Mouse (Mus musculus) embryonic facial prominence, embryonic 14.5 days (tissue): ENCODE measurements around the gene Tmem230. TPM values are rescaled to one million over a fixed set of nuclear protein-coding genes. Genes with fewer than 3 reads are reported as not detected.
A peak's percentile ranks its signal among the peaks of the same experiment; 100 is the strongest.

Source experiments
- ATAC-seq: fragments of 200-750 bp; cut with Nextera tagmentation; 2 replicates; pipeline ENCODE4 v1.8.0; 2017; ENCODE audit warnings: low read depth, moderate number of reproducible peaks, moderate TSS enrichment
- DNase-seq: peaks from one replicate; pipeline ENCODE4 v3.0.0-alpha.2; 2015; ENCODE audit warnings: low spot score
- H3K27ac ChIP-seq: fragments of 300-500 bp; sonication (generic); replicated peaks from 2 replicates; pipeline ENCODE4 v1.5.1; 2014; ENCODE audit warnings: low read depth, mild to moderate bottlenecking, low read length, moderate library complexity
- H3K27me3 ChIP-seq: fragments of 300-500 bp; sonication (generic); replicated peaks from 2 replicates; pipeline ENCODE4 v1.6.1; 2014; ENCODE audit warnings: low read length; ENCODE audit not compliant: control insufficient read depth, insufficient read depth
- H3K36me3 ChIP-seq: fragments of 300-500 bp; sonication (generic); 2 replicates; pipeline ENCODE4 v1.6.1; 2014; ENCODE audit warnings: low read length, mixed read lengths; ENCODE audit not compliant: control insufficient read depth, insufficient read depth
- H3K4me1 ChIP-seq: fragments of 300-500 bp; sonication (generic); 2 replicates; pipeline ENCODE4 v1.6.1; 2014; ENCODE audit warnings: antibody characterized with exemption, low read length; ENCODE audit not compliant: control insufficient read depth, insufficient read depth
- H3K4me2 ChIP-seq: fragments of 300-500 bp; sonication (generic); 2 replicates; pipeline ENCODE4 v1.6.1; 2014; ENCODE audit warnings: low read depth, mild to moderate bottlenecking, low read length, moderate library complexity, mixed read lengths
- H3K4me3 ChIP-seq: fragments of 300-500 bp; sonication (generic); 2 replicates; pipeline ENCODE4 v1.5.1; 2014; ENCODE audit warnings: low read depth, mild to moderate bottlenecking, low read length
- H3K9ac ChIP-seq: fragments of 300-500 bp; sonication (generic); 2 replicates; pipeline ENCODE4 v1.6.1; 2014; ENCODE audit warnings: low read depth, mild to moderate bottlenecking, low read length, moderate library complexity, mixed read lengths
- H3K9me3 ChIP-seq: fragments of 300-500 bp; sonication (generic); 2 replicates; pipeline ENCODE4 v1.6.1; 2016; ENCODE audit warnings: low read length; ENCODE audit not compliant: control insufficient read depth
- WGBS: fragments of 180-500 bp; shearing (Covaris S2); extraction: QIAGEN DNeasy Blood & Tissue Kit; methylation state at CpG from one replicate; pipeline ENCODE4 v1.1.7; 2014; 5-methylcytosine and 5-hydroxymethylcytosine counted together
- polyA plus RNA-seq: library from polyadenylated mRNA; unstranded; fragments of >200 nt; fragmentation: Nextera tagmentation; extraction: Ambion mirVana; gene quantifications from 2 replicates; pipeline ENCODE4 v1.2.1, GENCODE M21; 2014

Gene Tmem230
- polyA plus RNA-seq, 1 experiment from 2014 or later = 50.9 TPM

- Histone ChIP-seq H3K9me3 (no peaks in the 10 kb centered on the region), H3K4me2 (no peak overlapping the region), H3K4me3 (no peak overlapping the region), H3K36me3 (0 out of 2 replicates have a peak, but pooled peaks cover 4% of the 10 kb centered on the region), H3K27ac (no peak overlapping the region), H3K4me1 (peaks cover 16% of the 10 kb centered on the region), H3K27me3 (no peaks in the 10 kb centered on the region), H3K9ac (no peak overlapping the region)
- ATAC-seq (no peak), DNase-seq (no peak)
- 71% methylated on average over 8 of the region's 8 CpGs for WGBS
Measured at GRCm38 (mm10) chr2:132278273-132278853, 30.8 kb upstream of the Tmem230 start.

GRCm38 (mm10) chr2:132276249-132276648 lies 28.6 kb upstream of the Tmem230 start:
- no peak overlapping the region for H3K9ac ChIP-seq
- no peak overlapping the region for H3K4me3 ChIP-seq
- WGBS = 69% methylated on average over 4 of the region's 4 CpGs
- H3K4me2 ChIP-seq = no peak overlapping the region
- H3K4me1 ChIP-seq = no peaks in the 10 kb centered on the region
- 0 out of 2 replicates have a peak, but pooled peaks cover 4% of the 10 kb centered on the region for H3K36me3 ChIP-seq
- no peaks in the 10 kb centered on the region for H3K27me3 ChIP-seq
- H3K9me3 ChIP-seq = no peaks in the 10 kb centered on the region
- no peak for DNase-seq
- no peak for ATAC-seq
- H3K27ac ChIP-seq = no peak overlapping the region

GRCm38 (mm10) chr2:132275527-132275926 lies 27.9 kb upstream of the Tmem230 start:
- Histone ChIP-seq H3K4me1 (no peaks in the 10 kb centered on the region), H3K9me3 (no peaks in the 10 kb centered on the region), H3K36me3 (0 out of 2 replicates have a peak, but pooled peaks cover under 1% of the 10 kb centered on the region), H3K27ac (no peak overlapping the region), H3K4me3 (no peak overlapping the region), H3K9ac (no peak overlapping the region), H3K4me2 (no peak overlapping the region), H3K27me3 (no peaks in the 10 kb centered on the region)
- no peak for DNase-seq
- 76% methylated on average over 4 of the region's 4 CpGs for WGBS
- no peak for ATAC-seq

- H3K9me3 ChIP-seq = no peaks in the 10 kb centered on the region
- no peak for DNase-seq
- no peaks in the 10 kb centered on the region for H3K27me3 ChIP-seq
- WGBS = 46% methylated on average over 6 of the region's 6 CpGs
- H3K27ac ChIP-seq = no peak overlapping the region
- H3K4me3 ChIP-seq = no peak overlapping the region
- ATAC-seq = no peak
- H3K4me2 ChIP-seq = no peak overlapping the region
- no peak overlapping the region for H3K9ac ChIP-seq
- no peaks in the 10 kb centered on the region for H3K4me1 ChIP-seq
- H3K36me3 ChIP-seq = no peaks in the 10 kb centered on the region
Measured at GRCm38 (mm10) chr2:132272694-132273389, 25.2 kb upstream of the Tmem230 start.

GRCm38 (mm10) chr2:132270331-132270951 lies 22.8 kb upstream of the Tmem230 start:
- H3K27me3 ChIP-seq = no peaks in the 10 kb centered on the region
- H3K9ac ChIP-seq = no peak overlapping the region
- no peak overlapping the region for H3K4me2 ChIP-seq
- 79% methylated on average over 2 of the region's 2 CpGs for WGBS
- DNase-seq = no peak
- no peak overlapping the region for H3K27ac ChIP-seq
- H3K36me3 ChIP-seq = no peaks in the 10 kb centered on the region
- no peaks in the 10 kb centered on the region for H3K9me3 ChIP-seq
- no peaks in the 10 kb centered on the region for H3K4me1 ChIP-seq
- H3K4me3 ChIP-seq = no peak overlapping the region
- ATAC-seq = no peak

GRCm38 (mm10) chr2:132269217-132269616 lies 21.6 kb upstream of the Tmem230 start:
- no peak overlapping the region for H3K27ac ChIP-seq
- no peak overlapping the region for H3K4me3 ChIP-seq
- H3K36me3 ChIP-seq = no peaks in the 10 kb centered on the region
- WGBS = 84% methylated on average over 3 of the region's 3 CpGs
- H3K4me1 ChIP-seq = peaks cover 7% of the 10 kb centered on the region
- DNase-seq = no peak
- no peak overlapping the region for H3K4me2 ChIP-seq
- no peaks in the 10 kb centered on the region for H3K9me3 ChIP-seq
- no peak overlapping the region for H3K9ac ChIP-seq
- no peak for ATAC-seq
- no peaks in the 10 kb centered on the region for H3K27me3 ChIP-seq

GRCm38 (mm10) chr2:132266086-132266485 lies 18.5 kb upstream of the Tmem230 start:
- Histone ChIP-seq H3K4me3 (no peak overlapping the region), H3K9ac (no peak overlapping the region), H3K4me2 (no peak overlapping the region), H3K27ac (no peak overlapping the region), H3K27me3 (no peaks in the 10 kb centered on the region), H3K36me3 (no peaks in the 10 kb centered on the region), H3K4me1 (peaks cover 9% of the 10 kb centered on the region), H3K9me3 (no peaks in the 10 kb centered on the region)
- 94% methylated on average over 3 of the region's 3 CpGs for WGBS
- no peak for DNase-seq
- ATAC-seq = no peak

- Histone ChIP-seq H3K4me2 (no peak overlapping the region), H3K4me3 (no peak overlapping the region)
- 77% methylated on average over 9 of the region's 9 CpGs for WGBS
Measured at GRCm38 (mm10) chr2:132265196-132265595, 17.6 kb upstream of the Tmem230 start.

More at GRCm38 (mm10) chr2:132265196-132265595, 17.6 kb upstream of the Tmem230 start:
- DNase-seq (peak; percentile 31), ATAC-seq (no peak)
- Histone ChIP-seq H3K4me1 (peaks cover 9% of the 10 kb centered on the region), H3K9me3 (no peaks in the 10 kb centered on the region), H3K27ac (no peak overlapping the region), H3K9ac (no peak overlapping the region), H3K36me3 (no peaks in the 10 kb centered on the region), H3K27me3 (no peaks in the 10 kb centered on the region)
